Mouse (Mus musculus): Measurements from ENCODE around the gene Ube2a. TPM values are rescaled to one million over a fixed set of nuclear protein-coding genes. Genes with fewer than 3 reads are reported as not detected.

The Ube2a gene
- total and polyA plus RNA-seq, 3 experiments = 30.7 to 141 (median 90.4) TPM

DNA sequence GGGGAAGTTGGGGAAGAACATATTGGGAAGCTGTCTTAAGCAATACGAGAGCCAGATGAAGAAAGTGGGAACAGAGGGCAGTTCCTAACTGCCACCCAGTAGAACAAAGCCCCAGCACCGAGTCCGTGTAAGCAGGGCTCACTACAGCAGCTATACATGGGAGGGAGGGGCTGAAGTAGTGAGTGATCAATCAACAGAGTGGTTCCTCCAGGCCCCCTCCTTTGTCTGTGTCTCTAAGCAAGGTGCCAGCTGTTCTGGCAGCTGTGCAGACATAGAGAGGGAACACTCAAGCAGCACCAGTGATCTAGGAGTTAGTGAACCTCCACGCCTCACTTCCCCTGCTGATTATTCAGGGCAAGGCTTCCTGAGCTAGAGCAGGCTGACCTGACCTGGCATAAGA is 56.0 kb downstream of the Ube2a start:
- TF ChIP-seq HCFC1 (IDR thresholded peaks at IDR 0.05; ENCODE audit: low read depth, low read length) (no peak), ELF1 (IDR thresholded peaks at IDR 0.05; ENCODE audit: low read depth, low read length) (no peak), ZNF384 (IDR thresholded peaks at IDR 0.05; ENCODE audit: low read depth, low read length) (no peak), CTCF (conservative IDR thresholded peaks at IDR 0.05 in 1 of 2, IDR thresholded peaks at IDR 0.05 in 1 of 2; ENCODE audit: low read depth in 2 of 2, low read length in 2 of 2) (no peak), SIN3A (IDR thresholded peaks at IDR 0.05; ENCODE audit: low read length) (no peak), CHD1 (IDR thresholded peaks at IDR 0.05; ENCODE audit: low read depth, low read length) (no peak), BHLHE40 (IDR thresholded peaks at IDR 0.05; ENCODE audit: low read depth, low read length) (no peak), IRF4 (IDR thresholded peaks at IDR 0.05; ENCODE audit: low read depth, low read length) (no peak), JUN (IDR thresholded peaks at IDR 0.05; ENCODE audit: insufficient read depth, low read depth, low read length) (no peak), USF2 (conservative IDR thresholded peaks at IDR 0.05; ENCODE audit: low read depth, low read length) (no peak)
- Histone ChIP-seq H3K4me3 (replicated peaks in 1 of 3; ENCODE audit: low read depth in 2 of 3, low read length in 2 of 3, poor library complexity in 1 of 3) (no peak overlapping the region), H3K9ac (ENCODE audit: insufficient read depth, low read depth) (no peak overlapping the region), H3K36me3 (replicated peaks in 1 of 2; ENCODE audit: control insufficient read depth in 1 of 2, insufficient read depth in 1 of 2, low read length in 1 of 2) (peaks cover 66 to 86% of the 10 kb centered on the region in 2 experiments), H3K9me3 (replicated peaks; ENCODE audit: low read length) (no peaks in the 10 kb centered on the region), H3K27ac (ENCODE audit: insufficient read depth, low read depth) (no peak overlapping the region), H3K27me3 (replicated peaks) (no peaks in the 10 kb centered on the region), H3K4me1 (ENCODE audit: control insufficient read depth in 1 of 2, insufficient read depth in 2 of 2) (peaks cover 0 to 14% of the 10 kb centered on the region in 2 experiments; a peak in 2 of 4 replicates), H3K4me2 (ENCODE audit: insufficient read depth, low read depth, poor library complexity, severe bottlenecking) (no peak overlapping the region), H3K79me2 (replicated peaks; ENCODE audit: control insufficient read depth, extremely low read depth, insufficient read depth, poor library complexity, severe bottlenecking) (no peaks in the 10 kb centered on the region)
- in situ Hi-C loops (cut with MboI; ENCODE audit: low pct_ligation_motif_present, low pct_unique_long_range_greater_than_20kb, low sequenced_read_pairs) (no loop called here), dilution Hi-C loops (cut with MboI; ENCODE audit: extremely low pct_ligation_motif_present, extremely low pct_unique_long_range_greater_than_20kb, low sequenced_read_pairs) (no loop called here)
- no peak for DNase-seq (ENCODE audit: extremely low read depth)

DNA sequence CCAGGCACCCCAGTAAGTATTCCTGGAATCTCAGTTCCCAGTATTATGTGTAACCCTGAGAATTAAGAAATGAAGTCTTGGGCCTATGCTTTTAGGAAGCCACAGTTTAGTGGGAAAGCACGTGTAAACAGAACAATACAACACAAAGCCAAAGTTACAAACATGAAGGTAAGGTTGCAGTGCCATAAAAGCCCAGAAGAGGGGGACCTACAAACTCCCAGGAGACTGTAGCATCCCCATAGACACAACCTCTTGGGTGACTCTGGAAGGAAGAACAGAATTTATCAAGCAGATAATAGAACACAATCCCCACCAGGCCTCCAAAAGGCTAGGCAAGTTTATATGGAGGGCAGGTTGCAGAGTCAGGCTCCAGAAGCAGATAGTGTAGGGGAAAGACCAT is 56.9 kb downstream of the Ube2a start:
- in situ Hi-C loops (cut with MboI; ENCODE audit: low pct_ligation_motif_present, low pct_unique_long_range_greater_than_20kb, low sequenced_read_pairs) = no loop called here
- Histone ChIP-seq H3K27ac (ENCODE audit: insufficient read depth, low read depth) (no peak overlapping the region), H3K4me2 (ENCODE audit: insufficient read depth, low read depth, poor library complexity, severe bottlenecking) (no peak overlapping the region), H3K36me3 (replicated peaks in 1 of 2; ENCODE audit: control insufficient read depth in 1 of 2, insufficient read depth in 1 of 2, low read length in 1 of 2) (peaks cover 61 to 85% of the 10 kb centered on the region in 2 experiments), H3K9me3 (replicated peaks; ENCODE audit: low read length) (no peaks in the 10 kb centered on the region), H3K4me3 (replicated peaks in 1 of 3; ENCODE audit: low read depth in 2 of 3, low read length in 2 of 3, poor library complexity in 1 of 3) (no peak overlapping the region), H3K4me1 (ENCODE audit: control insufficient read depth in 1 of 2, insufficient read depth in 2 of 2) (peaks cover 0 to 14% of the 10 kb centered on the region in 2 experiments; a peak in 2 of 4 replicates), H3K9ac (ENCODE audit: insufficient read depth, low read depth) (no peak overlapping the region), H3K79me2 (replicated peaks; ENCODE audit: control insufficient read depth, extremely low read depth, insufficient read depth, poor library complexity, severe bottlenecking) (no peaks in the 10 kb centered on the region), H3K27me3 (replicated peaks) (no peaks in the 10 kb centered on the region)
- TF ChIP-seq ETS1 (conservative IDR thresholded peaks at IDR 0.05; ENCODE audit: low read depth, low read length) (no peak), CTCF (conservative IDR thresholded peaks at IDR 0.05 in 1 of 2, IDR thresholded peaks at IDR 0.05 in 1 of 2; ENCODE audit: low read depth in 2 of 2, low read length in 2 of 2) (peak; percentile 21 to 46; a peak in 3 of 4 replicates), POLR2AphosphoS2 (IDR thresholded peaks at IDR 0.05; ENCODE audit: low read depth, low read length) (no peak), ZNF384 (IDR thresholded peaks at IDR 0.05; ENCODE audit: low read depth, low read length) (no peak), RAD21 (IDR thresholded peaks at IDR 0.05; ENCODE audit: low read depth, low read length) (peak; percentile 17), JUND (conservative IDR thresholded peaks at IDR 0.05; ENCODE audit: low read depth, low read length) (no peak), SMC3 (IDR thresholded peaks at IDR 0.05; ENCODE audit: low read depth, low read length) (peak; percentile 50), IRF4 (IDR thresholded peaks at IDR 0.05; ENCODE audit: low read depth, low read length) (no peak), BHLHE40 (IDR thresholded peaks at IDR 0.05; ENCODE audit: low read depth, low read length) (no peak)
- dilution Hi-C loops (cut with MboI; ENCODE audit: extremely low pct_ligation_motif_present, extremely low pct_unique_long_range_greater_than_20kb, low sequenced_read_pairs) = no loop called here
- DNase-seq (ENCODE audit: extremely low read depth) = peak; percentile 10

Other genes with a start within 250 kb of the Ube2a start
- gene Akap17b, start 228.5 kb upstream of the Ube2a start, total RNA-seq (2012; rRNA removed) = 1.7 TPM in 2 replicates
- 2.9 and 3.3 TPM in 2 replicates for gene Akap17b, start 228.5 kb upstream of the Ube2a start, total RNA-seq (2014; rRNA removed)
- 3.4 and 4.3 TPM in 2 replicates for gene Akap17b, start 228.5 kb upstream of the Ube2a start, polyA plus RNA-seq (2012; ENCODE audit: insufficient read length, low read depth)
- gene Slc25a43, start 130.2 kb upstream of the Ube2a start, total RNA-seq (2012; rRNA removed) = 1.2 and 1.7 TPM in 2 replicates
- gene Slc25a43, start 130.2 kb upstream of the Ube2a start, total RNA-seq (2014; rRNA removed) = 1.5 and 2.2 TPM in 2 replicates
- 1.4 and 1.7 TPM in 2 replicates for gene Slc25a43, start 130.2 kb upstream of the Ube2a start, polyA plus RNA-seq (2012; ENCODE audit: insufficient read length, low read depth)
- gene Slc25a5, start 78.2 kb upstream of the Ube2a start, total RNA-seq (2012; rRNA removed) = 591 and 695 TPM in 2 replicates
- 1,083 and 1,177 TPM in 2 replicates for gene Slc25a5, start 78.2 kb upstream of the Ube2a start, total RNA-seq (2014; rRNA removed)
- gene Slc25a5, start 78.2 kb upstream of the Ube2a start, polyA plus RNA-seq (2012; ENCODE audit: insufficient read length, low read depth) = 878 and 881 TPM in 2 replicates
- 18.6 and 26.7 TPM in 2 replicates for gene C330007P06Rik, start 211 bp downstream of the Ube2a start, total RNA-seq (2012; rRNA removed)
- gene C330007P06Rik, start 211 bp downstream of the Ube2a start, total RNA-seq (2014; rRNA removed) = 61.2 and 70.3 TPM in 2 replicates
- 47.9 and 53.0 TPM in 2 replicates for gene C330007P06Rik, start 211 bp downstream of the Ube2a start, polyA plus RNA-seq (2012; ENCODE audit: insufficient read length, low read depth)
- gene Nkrf, start 29.0 kb downstream of the Ube2a start, total RNA-seq (2012; rRNA removed) = 7.0 and 10.1 TPM in 2 replicates
- gene Nkrf, start 29.0 kb downstream of the Ube2a start, total RNA-seq (2014; rRNA removed) = 19.5 and 22.5 TPM in 2 replicates
- 18.8 and 19.7 TPM in 2 replicates for gene Nkrf, start 29.0 kb downstream of the Ube2a start, polyA plus RNA-seq (2012; ENCODE audit: insufficient read length, low read depth)
- 88.1 and 98.8 TPM in 2 replicates for gene Sept6, start 117.9 kb downstream of the Ube2a start, total RNA-seq (2012; rRNA removed)
- gene Sept6, start 117.9 kb downstream of the Ube2a start, total RNA-seq (2014; rRNA removed) = 94.1 and 94.4 TPM in 2 replicates
- gene Sept6, start 117.9 kb downstream of the Ube2a start, polyA plus RNA-seq (2012; ENCODE audit: insufficient read length, low read depth) = 180 and 214 TPM in 2 replicates
- not detected in 2 replicates for gene Sowahd, start 174.9 kb downstream of the Ube2a start, total RNA-seq (2012; rRNA removed)
- gene Sowahd, start 174.9 kb downstream of the Ube2a start, total RNA-seq (2014; rRNA removed) = not detected in 2 replicates
- gene Sowahd, start 174.9 kb downstream of the Ube2a start, polyA plus RNA-seq (2012; ENCODE audit: insufficient read length, low read depth) = not detected in 2 replicates
- 2,172 and 2,270 TPM in 2 replicates for gene Rpl39, start 211.5 kb downstream of the Ube2a start, total RNA-seq (2012; rRNA removed)
- gene Rpl39, start 211.5 kb downstream of the Ube2a start, total RNA-seq (2014; rRNA removed) = 1,227 and 1,249 TPM in 2 replicates
- gene Rpl39, start 211.5 kb downstream of the Ube2a start, polyA plus RNA-seq (2012; ENCODE audit: insufficient read length, low read depth) = 2,129 and 2,542 TPM in 2 replicates
- gene Upf3b, start 236.4 kb downstream of the Ube2a start, total RNA-seq (2012; rRNA removed) = 14.2 and 15.2 TPM in 2 replicates
- gene Upf3b, start 236.4 kb downstream of the Ube2a start, total RNA-seq (2014; rRNA removed) = 13.4 and 15.7 TPM in 2 replicates
- gene Upf3b, start 236.4 kb downstream of the Ube2a start, polyA plus RNA-seq (2012; ENCODE audit: insufficient read length, low read depth) = 49.6 and 57.7 TPM in 2 replicates